Mouse (Mus musculus) cerebellum, adult 2 months (tissue): ENCODE measurements around the gene Kif26a.

ENCODE experiments used
- CTCF ChIP-seq: fragments of 200-500 bp; IDR thresholded peaks from 2 replicates; pipeline ENCODE4 v1.5.1; 2011; ENCODE audit warnings: low read depth, mild to moderate bottlenecking, control low read depth, low read length, moderate library complexity, borderline replicate concordance; ENCODE audit not compliant: insufficient read depth
- POLR2A ChIP-seq: fragments of 200-500 bp; IDR thresholded peaks from 2 replicates; pipeline ENCODE4 v1.6.1; 2011; ENCODE audit warnings: low read length, control low read depth, borderline replicate concordance; ENCODE audit not compliant: insufficient read depth

GRCm38 (mm10) chr12:112103179-112103578 is 42.8 kb upstream of the Kif26a start:
- TF ChIP-seq CTCF (no peak), POLR2A (no peak)
